In the genomic region with DNA sequence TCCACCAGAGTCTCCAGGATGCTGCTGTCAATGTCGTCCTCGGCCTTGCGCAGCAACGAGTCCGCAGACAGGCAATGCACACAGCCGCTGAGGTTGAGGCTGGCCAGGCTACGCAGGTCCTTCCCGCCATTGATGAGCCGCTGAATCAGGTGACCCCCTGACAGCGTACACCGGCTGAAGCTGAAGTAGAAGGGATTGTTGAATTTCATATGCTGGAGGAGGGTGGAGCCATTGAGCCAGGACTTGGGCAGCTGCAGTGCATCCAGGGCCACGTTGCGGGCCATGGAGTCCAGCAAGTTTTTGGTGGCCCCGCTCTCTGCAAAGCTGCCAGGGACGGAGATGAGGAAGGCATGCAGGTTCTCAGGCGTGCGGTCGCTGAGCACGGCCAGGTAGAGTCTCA, we compare ENCODE assay signal across 20 mouse cellular contexts.
"Had no signal": no experiment of that assay in that cellular context is flagged by ENCODE, and none has a peak within 500 bp of the region (broad histone marks: within the 10 kb centered on the region; RNA-seq: fewer than 3 reads in every experiment).

No protein-coding gene starts in this region.

- H3K4me1 ChIP-seq: limb, embryonic 12.5 days had no signal

- H3K9ac ChIP-seq: limb, embryonic 12.5 days; limb, embryonic 15.5 days; liver, embryonic 14.5 days; liver, postnatal 0 days; lung, embryonic 14.5 days; midbrain, embryonic 12.5 days; midbrain, embryonic 15.5 days; neural tube, embryonic 12.5 days; neural tube, embryonic 15.5 days had no signal

- H3K27me3 ChIP-seq: limb, embryonic 12.5 days; limb, embryonic 15.5 days; midbrain, embryonic 12.5 days; midbrain, embryonic 15.5 days; neural tube, embryonic 12.5 days; neural tube, embryonic 15.5 days had no signal

- DNase-seq: kidney, postnatal 25 days; layer of hippocampus, postnatal 36 days; left cerebral cortex, postnatal 4 days; liver, postnatal 0 days; lung, embryonic 14.5 days; right cerebral cortex, adult 18-20 months; right cerebral cortex, postnatal 14 days; right cerebral cortex, postnatal 4 days; thymus, postnatal 25 days had no signal

- H3K4me3 ChIP-seq: left cerebral cortex, adult 2 months; limb, embryonic 12.5 days; limb, embryonic 15.5 days; midbrain, embryonic 12.5 days; midbrain, embryonic 15.5 days; neural tube, embryonic 12.5 days; neural tube, embryonic 15.5 days had no signal

- H3K27ac ChIP-seq: kidney, postnatal 0 days; left cerebral cortex, adult 2 months; limb, embryonic 12.5 days; limb, embryonic 15.5 days; liver, embryonic 14.5 days; macrophage; midbrain, embryonic 12.5 days; midbrain, embryonic 15.5 days; neural tube, embryonic 12.5 days; neural tube, embryonic 15.5 days; stomach, postnatal 0 days had no signal

- H3K9me3 ChIP-seq: limb, embryonic 12.5 days; limb, embryonic 15.5 days; midbrain, embryonic 12.5 days; midbrain, embryonic 15.5 days; neural tube, embryonic 12.5 days; neural tube, embryonic 15.5 days had no signal
